Mouse (Mus musculus) ES-E14 (cell line): ENCODE data around the gene Plcg2. TPM values are rescaled to one million over a fixed set of nuclear protein-coding genes. Genes with fewer than 3 reads are reported as not detected.

ENCODE experiments used
- DNase-seq: peaks from one replicate; pipeline ENCODE4 v3.0.0-alpha.2; 2013; ENCODE audit warnings: low read depth, low spot score
- H3K27ac ChIP-seq: 2 replicates; pipeline ENCODE4 v1.5.1; 2012; ENCODE audit warnings: low read depth, mild to moderate bottlenecking, low read length, moderate library complexity, mixed read lengths; ENCODE audit not compliant: poor library complexity, insufficient read depth, severe bottlenecking
- H3K36me3 ChIP-seq: 2 replicates; pipeline ENCODE4 v1.6.1; 2012; ENCODE audit warnings: mild to moderate bottlenecking, low read length, moderate library complexity, mixed read lengths; ENCODE audit not compliant: control insufficient read depth, poor library complexity, insufficient read depth, severe bottlenecking
- H3K4me1 ChIP-seq, 2 experiments: fragments of 150-350 bp in 1 of 2; sonication (generic) in 1 of 2; 2 replicates each; pipeline ENCODE4 v1.6.1; 2012; ENCODE audit warnings: low read length in 2 of 2, mild to moderate bottlenecking in 1 of 2, mixed read lengths in 1 of 2; ENCODE audit not compliant: control insufficient read depth in 2 of 2, insufficient read depth in 2 of 2, poor library complexity in 1 of 2
- H3K4me3 ChIP-seq, 2 experiments: fragments of 150-350 bp in 1 of 2; sonication (generic) in 1 of 2; 2 replicates each; pipeline ENCODE4 v1.5.1; 2012; ENCODE audit warnings: low read length in 2 of 2, low read depth in 1 of 2, mild to moderate bottlenecking in 1 of 2, mixed read lengths in 1 of 2; ENCODE audit not compliant: insufficient read depth in 1 of 2, poor library complexity in 1 of 2, severe bottlenecking in 1 of 2
- H3K9ac ChIP-seq: 2 replicates; pipeline ENCODE4 v1.6.1; 2012; ENCODE audit warnings: low read depth, mild to moderate bottlenecking, low read length, mixed read lengths; ENCODE audit not compliant: poor library complexity, insufficient read depth, severe bottlenecking
- H3K9me3 ChIP-seq: fragments of 150-350 bp; sonication (generic); 2 replicates; pipeline ENCODE4 v1.6.1; 2012; ENCODE audit warnings: low read depth, mild to moderate bottlenecking, low read length; ENCODE audit not compliant: control insufficient read depth, insufficient read depth
- CHD2 ChIP-seq: IDR thresholded peaks from 2 replicates; pipeline ENCODE4 v1.6.1; 2014; ENCODE audit warnings: mild to moderate bottlenecking, low read depth, low read length, inconsistent platforms
- HCFC1 ChIP-seq: IDR thresholded peaks from 2 replicates; pipeline ENCODE4 v1.6.1; 2012; ENCODE audit warnings: low read length, inconsistent platforms, borderline replicate concordance; ENCODE audit not compliant: insufficient read depth
- MAFK ChIP-seq: IDR thresholded peaks from 2 replicates; pipeline ENCODE4 v1.6.1; 2014; ENCODE audit warnings: mild to moderate bottlenecking, low read depth, low read length, inconsistent platforms; ENCODE audit not compliant: insufficient read depth
- ZC3H11A ChIP-seq: IDR thresholded peaks from 2 replicates; pipeline ENCODE4 v1.6.1; 2012; ENCODE audit warnings: low read depth, mild to moderate bottlenecking, inconsistent platforms, low read length, borderline replicate concordance
- ZNF384 ChIP-seq: IDR thresholded peaks from 2 replicates; pipeline ENCODE4 v1.6.1; 2012; ENCODE audit warnings: low read depth, low read length, inconsistent platforms
- in situ Hi-C, 2 experiments: fragments of 600-800 bp; cut with MboI; formaldehyde crosslinking; loops; one replicate each; pipeline ENCODE4 v1.15.1; 2025; ENCODE audit warnings: low sequenced_read_pairs in 2 of 2, inconsistent platforms in 1 of 2; ENCODE audit not compliant: unreplicated experiment in 2 of 2
- total RNA-seq: library from RNA; depleted of rRNA; stranded (reverse); fragments of 300-350 nt; gene quantifications from 2 replicates; pipeline ENCODE4 v1.2.3, GENCODE M21; 2012

The Plcg2 gene
- total RNA-seq, 1 experiment: 32.4 TPM

- in situ Hi-C loops: no loop called here
- H3K9ac ChIP-seq: no peak overlapping the region
- no peak for TF ChIP-seq MAFK
- no peak for TF ChIP-seq ZC3H11A
- TF ChIP-seq HCFC1: no peak
- TF ChIP-seq CHD2: no peak
- TF ChIP-seq ZNF384: no peak
- H3K4me1 ChIP-seq: no peaks in the 10 kb centered on the region
- H3K27ac ChIP-seq: no peak overlapping the region
- no peak for DNase-seq
- no peaks in the 10 kb centered on the region for H3K36me3 ChIP-seq
- no peak overlapping the region for H3K4me3 ChIP-seq
- no peaks in the 10 kb centered on the region for H3K9me3 ChIP-seq
Observed at GRCm38 (mm10) chr8:117485316-117485715, 12.8 kb upstream of the Plcg2 start.

DNA sequence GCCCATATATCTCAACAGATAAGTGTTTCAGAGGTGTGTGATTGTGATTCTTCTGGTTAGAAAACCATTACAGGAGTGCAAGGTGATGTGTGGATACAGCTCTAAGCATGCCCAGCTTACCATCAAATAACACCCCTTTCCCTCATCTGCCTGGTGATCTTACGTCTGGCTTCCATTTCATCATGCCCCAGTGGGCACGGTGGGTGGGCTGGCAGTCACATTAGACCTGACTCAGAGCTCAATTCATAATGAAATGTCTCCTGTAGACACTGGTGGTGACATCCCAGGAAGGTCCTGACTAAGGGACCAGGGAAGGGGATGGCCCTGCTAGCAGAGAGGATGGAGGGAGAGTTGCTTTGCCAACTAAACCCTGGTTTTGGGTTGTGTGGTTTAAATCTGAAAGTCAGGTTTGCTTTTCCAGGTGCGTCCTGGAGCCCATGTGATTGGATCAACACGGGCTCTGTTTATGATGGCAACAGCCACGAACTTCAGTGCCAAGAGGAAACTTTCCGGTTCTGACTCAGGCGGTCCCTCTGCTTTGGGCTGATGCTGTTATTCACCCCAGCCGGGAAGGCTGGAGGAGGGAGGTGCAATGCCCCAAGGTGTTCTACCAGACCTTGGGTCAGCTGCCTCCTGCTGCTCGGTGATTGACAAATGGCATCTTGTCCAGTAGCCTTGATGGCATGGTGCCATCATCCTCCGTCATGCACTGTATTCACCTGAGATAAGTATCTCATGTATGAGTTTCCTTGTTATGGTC is 9.7 kb upstream of the Plcg2 start:
- no peak for DNase-seq
- no peaks in the 10 kb centered on the region for H3K36me3 ChIP-seq
- peaks cover 2 to 3% of the 10 kb centered on the region in 2 experiments; a peak in 2 of 4 replicates for H3K4me1 ChIP-seq
- in situ Hi-C loops: no loop called here
- no peak overlapping the region for H3K4me3 ChIP-seq
- H3K9me3 ChIP-seq: no peaks in the 10 kb centered on the region
- no peak overlapping the region for H3K27ac ChIP-seq
- TF ChIP-seq MAFK (no peak), HCFC1 (no peak), ZNF384 (no peak), CHD2 (no peak), ZC3H11A (no peak)
- no peak overlapping the region for H3K9ac ChIP-seq

DNA sequence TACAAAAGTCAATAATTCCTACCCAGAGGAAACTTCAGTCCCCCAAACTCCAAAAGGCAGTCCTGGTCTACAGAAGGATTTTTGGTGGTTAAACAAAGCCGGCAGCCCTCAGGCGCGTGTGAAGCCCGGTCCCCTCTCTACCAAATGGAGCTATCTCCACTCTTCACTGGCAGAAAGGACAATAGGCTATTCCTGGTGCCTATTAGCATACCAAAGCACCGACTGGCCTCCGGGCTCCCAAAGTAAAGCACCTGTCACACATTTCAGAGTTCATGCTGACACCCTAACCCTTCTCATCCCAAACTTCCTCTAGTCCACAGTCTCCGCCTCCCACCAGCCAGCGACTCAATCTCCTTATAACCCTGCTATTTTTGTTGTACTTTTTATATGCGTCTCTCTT is 4.5 kb upstream of the Plcg2 start:
- in situ Hi-C loops: no loop called here
- TF ChIP-seq HCFC1: no peak
- no peak for TF ChIP-seq ZC3H11A
- TF ChIP-seq ZNF384: no peak
- TF ChIP-seq CHD2: no peak
- TF ChIP-seq MAFK: no peak
- H3K27ac ChIP-seq: peak overlapping the region; percentile 16; the same call in 1 of the 2 replicates

GRCm38 (mm10) chr8:117494874-117495273 is 3.2 kb upstream of the Plcg2 start:
- Histone ChIP-seq H3K27ac (no peak overlapping the region), H3K4me1 (peaks cover 2 to 14% of the 10 kb centered on the region in 2 experiments; a peak in 2 of 4 replicates), H3K36me3 (no peaks in the 10 kb centered on the region), H3K4me3 (no peak overlapping the region), H3K9me3 (no peaks in the 10 kb centered on the region), H3K9ac (no peak overlapping the region)
- no peak for TF ChIP-seq ZNF384
- TF ChIP-seq MAFK: no peak
- TF ChIP-seq CHD2: no peak
- no peak for TF ChIP-seq HCFC1
- TF ChIP-seq ZC3H11A: no peak
- DNase-seq: no peak
- in situ Hi-C loops: no loop called here

More for the DNA sequence above, 4.5 kb upstream of the Plcg2 start:
- Histone ChIP-seq H3K4me3 (no peak overlapping the region), H3K9me3 (no peaks in the 10 kb centered on the region), H3K36me3 (no peaks in the 10 kb centered on the region), H3K4me1 (peaks cover 2 to 12% of the 10 kb centered on the region in 2 experiments; a peak in 2 of 4 replicates), H3K9ac (no peak overlapping the region)
- DNase-seq: peak; percentile 65
